Mouse (Mus musculus) embryonic facial prominence, embryonic 11.5 days (tissue): ENCODE measurements around the gene Lclat1. TPM values are rescaled to one million over a fixed set of nuclear protein-coding genes. Genes with fewer than 3 reads are reported as not detected.

ENCODE experiments used
- ATAC-seq: fragments of 200-750 bp; cut with Nextera tagmentation; replicated peaks from 2 replicates; pipeline ENCODE4 v1.8.0; 2017; ENCODE audit warnings: low read depth; ENCODE audit not compliant: insufficient number of reproducible peaks, low FRiP score, low TSS enrichment
- DNase-seq: peaks from one replicate; pipeline ENCODE4 v3.0.0-alpha.2; 2015; ENCODE audit warnings: low spot score
- H3K27ac ChIP-seq: fragments of 300-500 bp; sonication (generic); replicated peaks from 2 replicates; pipeline ENCODE4 v1.5.1; 2014; ENCODE audit warnings: mild to moderate bottlenecking, low read depth, low read length, control low read depth
- H3K27me3 ChIP-seq: fragments of 300-500 bp; sonication (generic); 2 replicates; pipeline ENCODE4 v1.6.1; 2014; ENCODE audit warnings: mild to moderate bottlenecking, low read length, moderate library complexity, mixed read lengths; ENCODE audit not compliant: control insufficient read depth, insufficient read depth
- H3K36me3 ChIP-seq: fragments of 300-500 bp; sonication (generic); replicated peaks from 2 replicates; pipeline ENCODE4 v1.6.1; 2014; ENCODE audit warnings: low read depth, mild to moderate bottlenecking, low read length, moderate library complexity, mixed read lengths; ENCODE audit not compliant: control insufficient read depth, insufficient read depth
- H3K4me1 ChIP-seq: fragments of 300-500 bp; sonication (generic); 2 replicates; pipeline ENCODE4 v1.6.1; 2014; ENCODE audit warnings: low read length, mixed read lengths; ENCODE audit not compliant: control insufficient read depth, insufficient read depth
- H3K4me2 ChIP-seq: fragments of 300-500 bp; sonication (generic); 2 replicates; pipeline ENCODE4 v1.6.1; 2014; ENCODE audit warnings: low read depth, mild to moderate bottlenecking, control low read depth, low read length, moderate library complexity
- H3K4me3 ChIP-seq: fragments of 300-500 bp; sonication (generic); 2 replicates; pipeline ENCODE4 v1.5.1; 2014; ENCODE audit warnings: low read depth, low read length, control low read depth
- H3K9ac ChIP-seq: fragments of 300-500 bp; sonication (generic); replicated peaks from 2 replicates; pipeline ENCODE4 v1.6.1; 2014; ENCODE audit warnings: mild to moderate bottlenecking, control low read depth, low read length
- H3K9me3 ChIP-seq: fragments of 300-500 bp; sonication (generic); replicated peaks from 2 replicates; pipeline ENCODE4 v1.6.1; 2016; ENCODE audit warnings: mild to moderate bottlenecking, low read length, inconsistent platforms, mixed read lengths; ENCODE audit not compliant: control insufficient read depth
- WGBS: fragments of 180-500 bp; shearing (Covaris S2); extraction: QIAGEN DNeasy Blood & Tissue Kit; methylation state at CpG from one replicate; pipeline ENCODE4 v1.1.7; 2014; 5-methylcytosine and 5-hydroxymethylcytosine counted together
- polyA plus RNA-seq: library from polyadenylated mRNA; unstranded; fragments of >200 nt; fragmentation: Nextera tagmentation; extraction: Ambion mirVana; gene quantifications from 2 replicates; pipeline ENCODE4 v1.2.1, GENCODE M21; 2014

Lclat1 gene
- polyA plus RNA-seq, 1 experiment from 2014 or later, result 19.3 TPM

DNA sequence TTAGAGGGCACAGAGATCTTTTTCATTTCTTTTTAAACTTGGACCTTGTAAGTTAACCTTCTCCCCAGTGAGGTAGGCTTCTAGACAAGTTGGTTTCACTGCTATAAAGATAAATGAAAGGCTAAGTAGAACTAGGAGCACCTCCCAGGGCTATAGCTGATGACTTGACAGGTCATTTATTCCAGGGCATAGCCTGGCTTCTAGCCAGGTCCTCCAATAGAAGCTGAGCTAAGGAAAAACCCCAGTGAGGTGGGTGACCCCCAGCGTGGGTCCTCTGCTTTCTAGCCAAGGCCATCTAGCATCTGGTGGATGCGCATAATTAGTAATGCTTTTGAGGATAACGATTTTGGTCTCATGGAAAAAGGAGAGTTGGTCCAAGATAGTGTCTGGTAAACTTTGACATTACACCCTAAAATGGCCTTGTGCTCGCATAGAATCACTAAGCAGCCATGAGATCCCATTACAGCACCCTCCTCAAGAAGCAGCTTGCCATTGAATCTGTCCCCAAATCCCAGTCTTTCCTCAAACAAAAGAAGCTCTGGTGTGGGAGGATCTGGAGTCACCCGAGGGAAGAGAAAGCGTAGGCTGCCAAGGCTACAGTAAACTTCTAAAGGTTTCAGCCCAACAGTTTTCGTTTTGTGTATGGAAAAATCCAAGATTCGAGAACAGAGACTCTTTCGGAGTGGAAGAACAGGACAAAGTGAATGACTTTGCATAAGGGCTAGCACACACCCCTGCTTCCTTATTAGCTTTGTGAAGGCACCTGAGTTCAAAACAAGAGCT is 41.2 kb upstream of the Lclat1 start:
- 85% methylated on average over 9 of the region's 9 CpGs for WGBS
- Histone ChIP-seq H3K9me3 (no peaks in the 10 kb centered on the region), H3K36me3 (no peaks in the 10 kb centered on the region), H3K27me3 (no peaks in the 10 kb centered on the region), H3K9ac (no peak overlapping the region), H3K4me3 (no peak overlapping the region), H3K27ac (no peak overlapping the region), H3K4me1 (no peaks in the 10 kb centered on the region), H3K4me2 (no peak overlapping the region)
- no peak for DNase-seq
- ATAC-seq, result no peak

GRCm38 (mm10) chr17:73067423-73067822 is 40.4 kb upstream of the Lclat1 start:
- no peak overlapping the region for H3K4me3 ChIP-seq
- no peaks in the 10 kb centered on the region for H3K36me3 ChIP-seq
- no peaks in the 10 kb centered on the region for H3K9me3 ChIP-seq
- no peak overlapping the region for H3K9ac ChIP-seq
- WGBS, result 47% methylated on average over 11 of the region's 11 CpGs
- H3K4me1 ChIP-seq, result no peaks in the 10 kb centered on the region
- H3K27ac ChIP-seq, result no peak overlapping the region
- no peaks in the 10 kb centered on the region for H3K27me3 ChIP-seq
- ATAC-seq, result no peak
- no peak for DNase-seq
- H3K4me2 ChIP-seq, result no peak overlapping the region

DNA sequence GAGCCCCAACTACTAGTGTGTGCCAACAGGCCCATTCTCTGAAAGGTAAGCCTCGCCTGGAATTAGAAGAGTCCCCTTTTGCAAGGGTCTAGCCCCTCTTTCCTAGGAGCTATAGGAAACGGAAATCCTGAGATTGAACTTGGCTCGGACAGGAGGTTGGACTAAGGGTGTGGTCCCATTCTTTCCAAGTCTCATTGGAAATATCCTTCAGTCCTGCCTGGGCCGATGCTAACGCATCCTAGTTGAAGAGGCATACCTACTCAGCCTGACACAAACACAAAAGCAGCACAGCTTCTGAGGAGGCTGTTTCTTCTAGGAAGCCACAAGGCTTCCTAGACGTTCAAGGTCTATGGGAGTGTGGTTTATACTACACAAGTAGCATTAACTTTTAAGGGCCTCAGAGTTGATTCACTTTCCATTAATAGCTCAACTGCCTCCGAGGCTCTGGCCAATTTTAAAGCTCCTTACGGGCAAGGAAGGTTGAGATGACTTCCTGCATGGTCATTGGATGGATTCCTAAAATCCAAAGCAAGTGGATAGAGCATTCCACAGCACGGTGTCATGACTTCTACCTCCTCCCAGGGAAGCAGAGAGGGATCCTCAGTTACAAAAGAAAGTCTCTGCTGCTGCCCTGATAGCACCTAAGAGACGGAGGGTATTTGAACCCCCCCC is 39.3 kb upstream of the Lclat1 start:
- Histone ChIP-seq H3K9ac (no peak overlapping the region), H3K9me3 (no peaks in the 10 kb centered on the region), H3K36me3 (no peaks in the 10 kb centered on the region), H3K4me3 (no peak overlapping the region), H3K4me2 (no peak overlapping the region), H3K27me3 (no peaks in the 10 kb centered on the region), H3K27ac (no peak overlapping the region), H3K4me1 (no peaks in the 10 kb centered on the region)
- 81% methylated on average over 10 of the region's 10 CpGs for WGBS
- no peak for DNase-seq
- no peak for ATAC-seq

- ATAC-seq (no peak), DNase-seq (no peak)
- no peak overlapping the region for H3K27ac ChIP-seq
- H3K4me2 ChIP-seq, result no peak overlapping the region
- H3K4me1 ChIP-seq, result no peaks in the 10 kb centered on the region
- H3K9ac ChIP-seq, result no peak overlapping the region
- H3K27me3 ChIP-seq, result no peaks in the 10 kb centered on the region
- 86% methylated on average over 2 of the region's 2 CpGs for WGBS
- no peaks in the 10 kb centered on the region for H3K9me3 ChIP-seq
- H3K36me3 ChIP-seq, result no peaks in the 10 kb centered on the region
- no peak overlapping the region for H3K4me3 ChIP-seq
These were observed 37.3 kb upstream of the Lclat1 start for GRCm38 (mm10) chr17:73070466-73070865.

- Histone ChIP-seq H3K4me1 (no peaks in the 10 kb centered on the region), H3K4me3 (no peak overlapping the region), H3K9me3 (no peaks in the 10 kb centered on the region), H3K4me2 (no peak overlapping the region), H3K27ac (no peak overlapping the region), H3K36me3 (no peaks in the 10 kb centered on the region), H3K9ac (no peak overlapping the region), H3K27me3 (no peaks in the 10 kb centered on the region)
- no peak for ATAC-seq
- no peak for DNase-seq
- 74% methylated on average over 5 of the region's 5 CpGs for WGBS
These were observed 36.0 kb upstream of the Lclat1 start for GRCm38 (mm10) chr17:73071725-73072263.

GRCm38 (mm10) chr17:73072286-73072685 is 35.5 kb upstream of the Lclat1 start:
- Histone ChIP-seq H3K4me3 (no peak overlapping the region), H3K4me2 (no peak overlapping the region), H3K27ac (no peak overlapping the region), H3K9ac (no peak overlapping the region), H3K36me3 (no peaks in the 10 kb centered on the region), H3K27me3 (no peaks in the 10 kb centered on the region), H3K4me1 (no peaks in the 10 kb centered on the region), H3K9me3 (no peaks in the 10 kb centered on the region)
- ATAC-seq (no peak), DNase-seq (peak; percentile 41)
- WGBS, result 39% methylated on average over 8 of the region's 8 CpGs

DNA sequence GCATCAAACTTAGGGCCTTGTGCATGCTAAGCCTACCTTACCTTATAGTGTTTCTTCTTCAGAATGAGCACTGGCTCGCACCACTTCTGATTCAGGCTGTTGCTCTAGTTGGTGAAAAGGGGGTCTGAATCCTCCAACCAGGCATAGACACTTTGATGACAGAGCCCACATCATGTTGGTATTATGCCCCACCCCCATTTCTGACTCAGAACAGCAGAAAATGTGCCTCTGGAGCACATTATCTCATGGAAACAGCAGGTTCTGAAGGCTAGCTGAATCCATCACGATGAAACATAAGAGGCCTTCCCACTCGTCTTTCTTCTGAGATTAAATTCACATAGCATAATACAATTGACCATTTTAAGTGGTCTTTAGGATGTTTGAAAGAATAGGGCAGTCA is 33.2 kb upstream of the Lclat1 start:
- Histone ChIP-seq H3K9me3 (no peaks in the 10 kb centered on the region), H3K4me3 (no peak overlapping the region), H3K4me2 (no peak overlapping the region), H3K4me1 (no peaks in the 10 kb centered on the region), H3K9ac (no peak overlapping the region), H3K27me3 (no peaks in the 10 kb centered on the region), H3K27ac (no peak overlapping the region), H3K36me3 (no peaks in the 10 kb centered on the region)
- DNase-seq, result no peak
- 76% methylated on average over 3 of the region's 3 CpGs for WGBS
- ATAC-seq, result no peak

DNA sequence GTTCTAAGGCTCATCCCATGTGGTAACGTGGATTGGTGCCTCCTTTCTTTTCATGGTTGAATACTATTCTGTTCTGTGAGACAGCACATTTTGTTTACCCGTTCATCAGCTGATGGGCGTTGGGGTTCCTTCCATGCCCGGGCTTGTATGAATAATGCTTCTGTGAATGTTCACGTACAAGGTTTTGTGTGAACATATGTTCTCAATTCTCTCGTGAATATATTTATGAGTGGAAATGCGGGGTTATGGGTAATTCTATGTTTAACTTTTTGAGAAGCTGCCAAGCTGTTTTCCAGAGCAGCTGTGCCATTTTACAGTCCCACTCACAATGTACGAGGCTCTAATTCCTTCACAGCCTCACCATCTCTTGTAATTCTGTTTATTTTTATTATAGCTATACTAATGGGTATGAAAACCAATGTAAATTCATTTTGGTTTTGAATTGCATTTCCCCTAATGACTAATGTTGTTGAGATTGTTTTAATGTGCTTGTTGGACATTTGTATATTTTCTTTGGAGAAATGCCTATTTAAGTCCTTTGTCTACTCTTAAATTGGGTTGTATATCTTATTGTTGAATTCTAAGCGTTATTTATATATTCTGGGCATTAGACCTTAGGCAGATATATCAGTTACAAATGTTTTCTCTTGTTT is 32.4 kb upstream of the Lclat1 start:
- no peak overlapping the region for H3K9ac ChIP-seq

More for the DNA sequence above, 32.4 kb upstream of the Lclat1 start:
- no peaks in the 10 kb centered on the region for H3K4me1 ChIP-seq
- DNase-seq (no peak), ATAC-seq (no peak)
- H3K27me3 ChIP-seq, result no peaks in the 10 kb centered on the region
- H3K4me3 ChIP-seq, result no peak overlapping the region
- H3K9me3 ChIP-seq, result no peaks in the 10 kb centered on the region
- WGBS, result 78% methylated on average over 9 of the region's 9 CpGs
- H3K4me2 ChIP-seq, result no peak overlapping the region
- H3K27ac ChIP-seq, result no peak overlapping the region
- no peaks in the 10 kb centered on the region for H3K36me3 ChIP-seq
